Mouse (Mus musculus) brain, embryonic 14.5 days (tissue): ENCODE measurements around the gene Lims1. TPM values are rescaled to one million over a fixed set of nuclear protein-coding genes. Genes with fewer than 3 reads are reported as not detected.

Experiments
- DNase-seq: peaks from one replicate; pipeline ENCODE4 v3.0.0-alpha.2; 2011; ENCODE audit warnings: low read depth
- CTCF ChIP-seq: fragments of 200-500 bp; IDR thresholded peaks from 2 replicates; pipeline ENCODE4 v1.5.1; 2012; ENCODE audit warnings: inconsistent platforms, mild to moderate bottlenecking, moderate library complexity, borderline replicate concordance; ENCODE audit not compliant: insufficient read depth, insufficient read length; ENCODE audit errors: extremely low read depth
- POLR2A ChIP-seq: fragments of 200-500 bp; IDR thresholded peaks from 2 replicates; pipeline ENCODE4 v1.6.1; 2012; ENCODE audit warnings: mild to moderate bottlenecking, inconsistent platforms, borderline replicate concordance; ENCODE audit not compliant: poor library complexity, insufficient read depth, insufficient read length, severe bottlenecking; ENCODE audit errors: extremely low read depth
- polyA plus RNA-seq: library from polyadenylated mRNA; depleted of rRNA; stranded (reverse); fragments of >200 nt; gene quantifications from 2 replicates; pipeline ENCODE4 v1.2.3, GENCODE M21; 2012

The Lims1 gene
- polyA plus RNA-seq, 1 experiment: 25.1 TPM

DNA sequence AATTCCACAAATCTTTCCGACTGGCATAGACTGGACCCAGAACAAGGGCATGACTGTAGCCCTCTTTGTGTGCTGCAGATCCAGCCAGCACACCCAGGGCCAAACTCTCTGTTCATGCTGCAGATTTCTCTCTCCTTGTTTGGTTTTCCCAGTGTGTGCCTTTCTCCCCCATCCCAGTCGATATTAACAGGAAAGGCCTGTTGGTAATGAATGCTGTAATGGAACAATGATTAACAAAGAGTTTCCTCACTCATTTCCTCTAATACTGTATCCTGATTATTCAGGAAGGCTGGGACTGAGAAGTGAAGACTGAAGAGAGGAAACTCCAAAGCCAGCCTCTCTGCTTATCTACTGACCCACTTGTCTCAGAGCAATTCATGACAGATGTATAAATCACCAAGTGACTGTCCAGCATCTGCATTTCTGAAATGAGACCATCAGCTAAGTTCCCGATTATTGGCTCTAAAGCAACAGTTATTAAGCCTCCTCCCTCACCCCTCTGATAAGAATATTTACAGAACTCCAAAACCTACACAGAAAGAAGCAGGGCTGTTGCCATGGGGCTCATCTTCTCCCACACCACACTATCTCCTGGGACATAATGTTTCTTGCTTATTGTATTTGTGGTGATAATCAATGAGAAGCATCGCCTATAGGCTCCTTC is 82.2 kb downstream of the Lims1 start:
- DNase-seq: no peak
- TF ChIP-seq CTCF (no peak), POLR2A (no peak)

DNA sequence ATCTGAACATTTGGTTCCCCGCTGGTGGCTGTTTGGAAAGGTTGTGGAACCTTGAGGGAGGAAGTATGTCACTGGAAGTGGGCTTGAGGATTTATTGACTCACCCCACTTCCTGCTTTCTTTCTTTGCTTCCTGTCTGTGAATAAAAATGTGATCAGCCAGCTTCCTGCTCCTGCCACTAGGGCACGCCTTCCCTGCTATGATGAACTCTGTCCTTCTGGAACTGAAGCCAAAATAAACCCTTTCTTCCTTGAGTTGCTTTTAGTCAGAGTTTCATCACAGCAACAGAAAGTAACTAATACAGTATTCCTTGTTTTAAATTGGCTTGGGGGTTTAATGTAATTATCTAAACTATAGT is 82.7 kb downstream of the Lims1 start:
- TF ChIP-seq CTCF (peak; percentile 1; the same call in 1 of the 2 replicates), POLR2A (no peak)
- no peak for DNase-seq

DNA sequence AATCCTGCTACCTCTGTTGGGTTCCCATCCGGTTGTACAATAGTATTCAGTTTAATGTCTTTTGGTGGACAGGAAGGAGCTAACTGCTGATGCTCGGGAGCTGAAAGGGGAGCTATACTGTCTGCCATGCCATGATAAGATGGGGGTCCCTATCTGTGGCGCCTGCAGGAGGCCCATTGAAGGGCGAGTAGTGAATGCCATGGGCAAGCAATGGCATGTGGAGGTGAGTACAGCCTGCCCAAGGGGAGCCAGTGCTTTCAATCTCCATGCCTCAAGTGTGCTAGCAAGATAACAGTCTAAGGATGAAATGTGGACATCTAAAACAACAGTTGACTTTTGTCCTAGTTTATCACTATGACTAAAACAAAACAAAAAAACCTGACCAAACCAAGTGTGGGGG is 89.1 kb downstream of the Lims1 start:
- no peak for TF ChIP-seq CTCF
- TF ChIP-seq POLR2A: no peak
- no peak for DNase-seq

DNA sequence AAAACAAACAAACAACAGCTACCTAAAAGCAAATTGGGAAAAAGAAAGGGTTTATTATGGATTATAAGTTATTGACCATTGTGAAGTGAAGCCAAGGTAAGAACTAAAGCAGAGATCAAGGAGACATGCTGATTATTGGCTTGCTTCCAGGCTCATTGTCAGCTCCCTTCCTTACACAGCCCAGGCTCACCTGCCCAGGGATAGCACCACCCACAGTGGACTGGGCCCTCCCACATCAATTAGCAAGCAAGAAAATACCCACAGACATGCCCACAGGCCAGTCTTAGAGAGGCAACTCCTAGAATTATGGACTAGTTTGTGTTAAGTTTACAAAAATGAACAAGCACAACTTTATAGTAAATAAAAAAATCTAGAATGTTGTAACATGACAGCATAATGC is 89.6 kb downstream of the Lims1 start:
- DNase-seq: no peak
- TF ChIP-seq POLR2A (no peak), CTCF (no peak)

DNA sequence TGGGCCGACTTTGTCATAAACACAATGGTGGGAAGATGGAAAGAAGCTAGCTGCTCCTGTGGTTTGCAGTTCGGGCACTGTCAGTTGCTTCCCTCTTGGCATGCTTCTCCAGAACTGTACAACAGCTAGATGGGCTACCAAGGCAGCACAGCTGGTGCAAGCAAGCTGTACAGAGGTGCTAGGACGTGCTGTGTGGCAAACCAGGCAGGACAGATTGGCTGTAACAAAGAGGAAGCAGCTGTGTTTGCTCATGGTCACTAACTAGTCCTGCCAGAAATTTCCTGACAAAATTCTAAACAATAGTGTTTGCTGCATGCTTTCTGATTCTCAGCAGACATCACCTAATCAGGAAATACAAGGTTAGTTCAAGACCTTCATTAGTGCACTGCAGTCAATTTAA is 93.4 kb downstream of the Lims1 start:
- no peak for TF ChIP-seq POLR2A
- no peak for TF ChIP-seq CTCF
- no peak for DNase-seq

DNA sequence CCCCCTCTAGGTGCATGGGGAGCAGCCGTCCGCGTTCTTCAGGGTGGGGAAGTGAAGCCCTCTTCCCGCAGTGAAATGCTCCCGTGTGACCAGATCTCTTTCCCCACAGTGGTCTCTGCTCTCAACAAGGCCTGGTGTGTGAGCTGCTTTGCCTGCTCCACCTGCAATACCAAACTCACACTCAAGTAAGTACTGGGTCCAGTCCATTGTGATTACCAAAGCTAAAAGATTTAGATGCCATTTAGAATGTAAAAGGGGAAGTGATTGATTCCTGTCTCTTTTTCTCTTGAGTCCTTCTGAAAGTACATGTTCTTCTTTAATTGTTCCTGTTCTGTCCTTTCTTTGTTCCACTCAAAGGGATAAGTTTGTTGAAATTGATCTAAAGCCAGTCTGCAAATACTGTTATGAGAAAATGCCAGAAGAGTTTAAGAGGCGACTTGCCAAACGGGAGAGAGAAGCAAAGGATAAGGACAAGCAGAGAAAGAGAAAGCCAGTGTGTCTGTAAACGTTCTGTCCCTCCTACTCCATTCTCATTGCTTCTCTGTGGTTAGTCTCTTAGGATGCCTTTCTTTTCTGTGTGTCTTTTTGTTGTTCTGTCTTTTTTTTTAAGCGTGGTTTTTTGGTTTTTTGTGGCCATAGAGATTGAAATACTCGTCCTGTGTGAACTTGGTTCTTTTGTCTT is 95.2 kb downstream of the Lims1 start:
- TF ChIP-seq CTCF (no peak), POLR2A (no peak)
- DNase-seq: no peak

DNA sequence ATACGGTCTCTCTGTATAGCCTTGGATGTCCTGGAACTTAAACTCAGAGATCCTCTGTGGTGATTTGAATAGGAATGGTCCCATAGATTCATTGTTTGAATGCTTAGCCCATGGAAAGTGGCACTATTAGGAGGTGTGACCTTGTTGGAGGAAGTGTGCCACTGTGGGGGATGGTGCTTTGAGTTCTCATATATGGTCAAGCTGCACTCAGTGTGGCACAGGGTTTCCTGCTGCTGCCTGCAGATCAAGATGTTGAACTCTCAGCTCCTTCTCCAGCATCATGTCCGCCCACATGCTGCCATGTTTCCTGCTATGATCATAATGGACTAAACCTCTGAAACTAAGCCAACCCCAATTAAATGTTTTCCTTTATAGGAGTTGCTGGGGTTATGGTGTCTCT is 104.7 kb downstream of the Lims1 start:
- DNase-seq: no peak
- TF ChIP-seq POLR2A (no peak), CTCF (no peak)

DNA sequence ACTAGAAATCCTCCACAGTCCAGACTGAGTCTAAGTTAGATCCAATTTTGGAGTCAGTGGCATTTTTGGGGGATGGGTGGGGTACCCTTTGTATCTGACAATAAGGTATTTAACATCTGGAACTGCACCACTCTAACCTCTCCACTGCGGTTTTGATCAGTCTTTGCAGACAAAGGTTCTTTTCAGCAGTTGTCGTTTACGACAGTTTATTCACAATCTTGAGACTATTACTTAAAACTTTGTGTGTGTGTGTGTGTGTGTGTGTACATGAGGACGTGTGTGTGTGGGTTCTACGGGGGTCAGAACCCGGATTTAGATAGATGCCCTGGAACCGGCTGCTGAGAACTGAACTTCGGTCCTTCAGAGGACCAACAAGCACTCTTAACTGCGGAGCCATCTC is 122.6 kb downstream of the Lims1 start:
- TF ChIP-seq CTCF (no peak), POLR2A (no peak)
- no peak for DNase-seq

DNA sequence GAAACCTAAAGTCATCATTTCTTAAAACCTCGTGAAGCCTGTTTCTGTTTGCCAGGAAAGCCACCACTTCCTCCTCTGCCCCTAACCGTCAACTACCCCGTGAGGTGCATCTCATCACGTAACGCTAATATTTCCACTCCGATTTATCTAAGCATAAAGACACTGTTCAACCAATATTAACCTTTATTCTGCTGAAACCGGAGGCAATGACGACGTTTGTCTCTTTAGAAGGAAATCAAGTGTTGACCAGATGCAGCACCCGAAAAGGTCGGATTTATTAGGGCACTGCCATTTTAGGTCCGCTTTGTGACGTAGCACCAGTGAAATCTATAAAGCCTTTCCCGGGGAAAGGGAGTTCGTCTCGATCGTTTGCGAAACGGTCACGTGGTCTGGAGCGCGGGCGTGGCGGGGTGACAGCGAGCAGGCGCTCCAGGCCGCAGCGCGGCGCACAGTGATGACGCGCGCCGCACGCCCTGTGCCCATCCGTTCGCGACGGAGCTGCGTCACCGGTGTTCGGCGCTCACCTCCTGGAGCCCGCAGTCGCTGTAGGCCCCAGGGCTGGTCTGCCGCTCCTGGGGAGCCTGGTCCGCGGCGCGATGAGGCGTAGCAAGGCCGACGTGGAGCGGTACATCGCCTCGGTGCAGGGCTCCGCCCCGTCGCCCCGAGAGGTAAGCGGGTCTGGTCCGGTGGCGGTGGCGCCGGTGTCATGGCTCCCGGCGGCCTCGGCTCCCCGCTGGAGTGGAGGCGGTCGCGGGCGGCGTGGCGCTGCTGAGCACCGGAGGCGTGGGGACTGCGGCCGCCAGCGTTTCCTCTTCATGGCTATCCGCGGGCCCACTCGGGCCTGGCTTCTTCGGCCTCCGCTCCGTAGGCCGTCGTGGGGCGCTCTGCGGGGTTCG is 123.4 kb downstream of the Lims1 start, which contains the start of gene Ranbp2:
Gene Ranbp2 (plus strand): TSS at position 537 of the 896 bp plus-strand sequence.
- DNase-seq: peak; percentile 100
- no peak for TF ChIP-seq CTCF
- TF ChIP-seq POLR2A: peak; percentile 80

DNA sequence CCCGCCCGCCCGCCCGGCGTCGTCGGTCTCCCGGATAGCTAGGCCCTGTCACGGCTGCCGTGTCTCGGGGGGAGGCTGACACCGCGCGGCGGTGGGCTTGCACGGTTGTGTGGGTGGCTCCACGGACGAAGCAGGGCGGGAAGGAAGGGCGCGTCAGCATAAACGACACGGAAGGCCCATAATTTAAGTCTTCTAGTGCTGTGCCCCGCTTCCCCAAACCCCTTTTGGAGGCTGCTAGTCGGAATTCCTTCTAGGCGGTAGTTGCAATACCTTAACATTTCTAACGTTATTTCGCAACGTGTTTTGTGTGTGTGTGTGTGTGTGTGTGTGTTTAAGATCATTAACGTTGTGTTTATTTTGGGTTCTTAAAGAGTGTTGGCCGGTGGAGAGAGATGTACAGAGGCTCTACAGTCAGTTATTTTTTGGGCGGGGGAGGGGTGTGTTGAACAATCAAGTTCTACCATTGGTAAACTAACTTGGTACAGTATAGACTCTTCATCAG is 124.1 kb downstream of the Lims1 start:
- no peak for DNase-seq
- TF ChIP-seq POLR2A (no peak), CTCF (no peak)

DNA sequence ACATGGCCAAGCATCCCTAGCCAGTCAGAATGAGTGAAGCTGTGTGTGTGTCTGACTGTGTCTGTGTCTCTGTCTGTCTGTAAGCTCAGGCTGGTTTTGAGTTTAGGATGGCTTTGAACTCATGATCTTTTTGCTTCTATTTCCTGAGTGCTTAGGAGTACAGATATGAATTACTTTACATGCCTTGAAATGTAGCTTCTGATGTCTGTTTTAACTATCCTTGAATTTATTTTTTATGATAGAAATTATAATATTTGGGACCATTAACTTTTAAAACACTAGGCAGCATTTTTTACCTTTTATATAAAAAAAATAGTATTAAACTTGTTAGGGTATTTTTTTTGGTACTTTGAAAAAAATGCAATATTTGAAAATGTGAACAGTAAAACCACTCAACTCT is 128.3 kb downstream of the Lims1 start:
- no peak for DNase-seq
- no peak for TF ChIP-seq POLR2A
- TF ChIP-seq CTCF: no peak
